Mouse (Mus musculus) ES-E14 (cell line): Measurements from ENCODE around the gene Adcy7. TPM values are rescaled to one million over a fixed set of nuclear protein-coding genes. Genes with fewer than 3 reads are reported as not detected.

Experiments
- DNase-seq: peaks from one replicate; pipeline ENCODE4 v3.0.0-alpha.2; 2013; ENCODE audit warnings: low read depth, low spot score
- H3K27ac ChIP-seq: 2 replicates; pipeline ENCODE4 v1.5.1; 2012; ENCODE audit warnings: low read depth, mild to moderate bottlenecking, low read length, moderate library complexity, mixed read lengths; ENCODE audit not compliant: poor library complexity, insufficient read depth, severe bottlenecking
- H3K36me3 ChIP-seq: 2 replicates; pipeline ENCODE4 v1.6.1; 2012; ENCODE audit warnings: mild to moderate bottlenecking, low read length, moderate library complexity, mixed read lengths; ENCODE audit not compliant: control insufficient read depth, poor library complexity, insufficient read depth, severe bottlenecking
- H3K4me1 ChIP-seq, 2 experiments: fragments of 150-350 bp in 1 of 2; sonication (generic) in 1 of 2; 2 replicates each; pipeline ENCODE4 v1.6.1; 2012; ENCODE audit warnings: low read length in 2 of 2, mild to moderate bottlenecking in 1 of 2, mixed read lengths in 1 of 2; ENCODE audit not compliant: control insufficient read depth in 2 of 2, insufficient read depth in 2 of 2, poor library complexity in 1 of 2
- H3K4me3 ChIP-seq, 2 experiments: fragments of 150-350 bp in 1 of 2; sonication (generic) in 1 of 2; 2 replicates each; pipeline ENCODE4 v1.5.1; 2012; ENCODE audit warnings: low read length in 2 of 2, low read depth in 1 of 2, mild to moderate bottlenecking in 1 of 2, mixed read lengths in 1 of 2; ENCODE audit not compliant: insufficient read depth in 1 of 2, poor library complexity in 1 of 2, severe bottlenecking in 1 of 2
- H3K9ac ChIP-seq: 2 replicates; pipeline ENCODE4 v1.6.1; 2012; ENCODE audit warnings: low read depth, mild to moderate bottlenecking, low read length, mixed read lengths; ENCODE audit not compliant: poor library complexity, insufficient read depth, severe bottlenecking
- H3K9me3 ChIP-seq: fragments of 150-350 bp; sonication (generic); 2 replicates; pipeline ENCODE4 v1.6.1; 2012; ENCODE audit warnings: low read depth, mild to moderate bottlenecking, low read length; ENCODE audit not compliant: control insufficient read depth, insufficient read depth
- CHD2 ChIP-seq: IDR thresholded peaks from 2 replicates; pipeline ENCODE4 v1.6.1; 2014; ENCODE audit warnings: mild to moderate bottlenecking, low read depth, low read length, inconsistent platforms
- HCFC1 ChIP-seq: IDR thresholded peaks from 2 replicates; pipeline ENCODE4 v1.6.1; 2012; ENCODE audit warnings: low read length, inconsistent platforms, borderline replicate concordance; ENCODE audit not compliant: insufficient read depth
- MAFK ChIP-seq: IDR thresholded peaks from 2 replicates; pipeline ENCODE4 v1.6.1; 2014; ENCODE audit warnings: mild to moderate bottlenecking, low read depth, low read length, inconsistent platforms; ENCODE audit not compliant: insufficient read depth
- ZC3H11A ChIP-seq: IDR thresholded peaks from 2 replicates; pipeline ENCODE4 v1.6.1; 2012; ENCODE audit warnings: low read depth, mild to moderate bottlenecking, inconsistent platforms, low read length, borderline replicate concordance
- ZNF384 ChIP-seq: IDR thresholded peaks from 2 replicates; pipeline ENCODE4 v1.6.1; 2012; ENCODE audit warnings: low read depth, low read length, inconsistent platforms
- in situ Hi-C, 2 experiments: fragments of 600-800 bp; cut with MboI; formaldehyde crosslinking; loops; one replicate each; pipeline ENCODE4 v1.15.1; 2025; ENCODE audit warnings: low sequenced_read_pairs in 2 of 2, inconsistent platforms in 1 of 2; ENCODE audit not compliant: unreplicated experiment in 2 of 2
- total RNA-seq: library from RNA; depleted of rRNA; stranded (reverse); fragments of 300-350 nt; gene quantifications from 2 replicates; pipeline ENCODE4 v1.2.3, GENCODE M21; 2012

The Adcy7 gene
- total RNA-seq, 1 experiment: 4.2 TPM

GRCm38 (mm10) chr8:88342026-88342425, 69.8 kb downstream of the Adcy7 start:
- Histone ChIP-seq H3K4me3 (no peak overlapping the region), H3K9ac (no peak overlapping the region), H3K4me1 (no peaks in the 10 kb centered on the region), H3K27ac (no peak overlapping the region), H3K9me3 (no peaks in the 10 kb centered on the region), H3K36me3 (peaks cover 35% of the 10 kb centered on the region)
- TF ChIP-seq MAFK: no peak
- no peak for TF ChIP-seq ZNF384
- TF ChIP-seq HCFC1: no peak
- no peak for TF ChIP-seq CHD2
- no peak for TF ChIP-seq ZC3H11A
- DNase-seq: no peak
- in situ Hi-C loops: no loop called here

GRCm38 (mm10) chr8:88349046-88349445, 76.8 kb downstream of the Adcy7 start:
- Histone ChIP-seq H3K4me3 (no peak overlapping the region), H3K27ac (no peak overlapping the region), H3K9me3 (no peaks in the 10 kb centered on the region), H3K36me3 (peaks cover 34% of the 10 kb centered on the region), H3K9ac (no peak overlapping the region), H3K4me1 (no peaks in the 10 kb centered on the region)
- in situ Hi-C loops: no loop called here
- TF ChIP-seq CHD2 (no peak), ZC3H11A (no peak), HCFC1 (no peak), ZNF384 (no peak), MAFK (no peak)
- DNase-seq: no peak

- TF ChIP-seq CHD2 (no peak), MAFK (no peak), HCFC1 (no peak), ZC3H11A (no peak), ZNF384 (no peak)
- Histone ChIP-seq H3K9ac (no peak overlapping the region), H3K36me3 (peaks cover 24% of the 10 kb centered on the region), H3K9me3 (no peaks in the 10 kb centered on the region), H3K27ac (no peak overlapping the region), H3K4me1 (no peaks in the 10 kb centered on the region), H3K4me3 (no peak overlapping the region)
- in situ Hi-C loops: no loop called here
- DNase-seq: no peak
Observed at GRCm38 (mm10) chr8:88357226-88357933, 85.2 kb downstream of the Adcy7 start.

GRCm38 (mm10) chr8:88357946-88358345, 85.7 kb downstream of the Adcy7 start:
- in situ Hi-C loops: no loop called here
- DNase-seq: no peak
- no peak overlapping the region for H3K9ac ChIP-seq
- H3K4me3 ChIP-seq: no peak overlapping the region
- TF ChIP-seq CHD2 (no peak), ZC3H11A (no peak), ZNF384 (no peak)
- no peaks in the 10 kb centered on the region for H3K9me3 ChIP-seq
- peaks cover 24% of the 10 kb centered on the region for H3K36me3 ChIP-seq
- H3K4me1 ChIP-seq: no peaks in the 10 kb centered on the region
- no peak overlapping the region for H3K27ac ChIP-seq

GRCm38 (mm10) chr8:88359959-88360358, 87.8 kb downstream of the Adcy7 start:
- Histone ChIP-seq H3K4me1 (no peaks in the 10 kb centered on the region), H3K36me3 (peaks cover 18% of the 10 kb centered on the region), H3K27ac (no peak overlapping the region), H3K4me3 (no peak overlapping the region), H3K9ac (no peak overlapping the region), H3K9me3 (no peaks in the 10 kb centered on the region)
- no peak for TF ChIP-seq HCFC1
- TF ChIP-seq MAFK: no peak
- no peak for TF ChIP-seq ZNF384
- no peak for TF ChIP-seq CHD2
- no peak for TF ChIP-seq ZC3H11A
- no peak for DNase-seq
- in situ Hi-C loops: no loop called here
